28 mouse cellular contexts compared by ENCODE assay signal in genomic region chr1:182310316-182310715, GRCm38 (mm10).
"Had no signal": no experiment of that assay in that cellular context is flagged by ENCODE, and none has a peak within 500 bp of the region (broad histone marks: within the 10 kb centered on the region; RNA-seq: fewer than 3 reads in every experiment).

No protein-coding gene starts in this region.

- H3K27ac ChIP-seq: embryonic facial prominence, embryonic 10.5 days; embryonic facial prominence, embryonic 12.5 days; embryonic facial prominence, embryonic 13.5 days; embryonic facial prominence, embryonic 15.5 days; forebrain, embryonic 10.5 days; forebrain, embryonic 12.5 days; forebrain, embryonic 13.5 days; forebrain, embryonic 15.5 days; gastrocnemius, adult 2 months; heart, adult 2 months had no signal

- DNase-seq: cerebellum, adult 2 months; cerebellum, adult 8-10 months; cerebellum, adult 9-10 months; cerebellum, adult 9-11 months; cerebellum, postnatal 10 days; cerebellum, postnatal 14 days; cerebellum, postnatal 25 days; cerebellum, postnatal 36 days; embryo, embryonic 11 days; forebrain, postnatal 0 days; gastrocnemius, adult 2 months; gastrocnemius, postnatal 10 days; gastrocnemius, postnatal 14 days; gastrocnemius, postnatal 25 days; gastrocnemius, postnatal 36 days; heart, adult 18-20 months; heart, adult 2 months had no signal

- H3K4me2 ChIP-seq: embryonic facial prominence, embryonic 12.5 days; embryonic facial prominence, embryonic 13.5 days; embryonic facial prominence, embryonic 15.5 days; forebrain, embryonic 12.5 days; forebrain, embryonic 13.5 days; forebrain, embryonic 15.5 days had no signal

- ATAC-seq: forebrain, embryonic 13.5 days; forebrain, embryonic 14.5 days; forebrain, embryonic 15.5 days; forebrain, embryonic 16.5 days; forebrain, postnatal 0 days had no signal

- H3K4me3 ChIP-seq: embryonic facial prominence, embryonic 10.5 days; embryonic facial prominence, embryonic 12.5 days; embryonic facial prominence, embryonic 13.5 days; embryonic facial prominence, embryonic 15.5 days; erythroblast, embryonic 14.5 days; forebrain, embryonic 10.5 days; forebrain, embryonic 12.5 days; forebrain, embryonic 13.5 days; forebrain, embryonic 15.5 days; gastrocnemius, adult 2 months; heart, adult 2 months had no signal

- H3K9ac ChIP-seq: embryonic facial prominence, embryonic 12.5 days; embryonic facial prominence, embryonic 13.5 days; embryonic facial prominence, embryonic 15.5 days; forebrain, embryonic 12.5 days; forebrain, embryonic 13.5 days; forebrain, embryonic 15.5 days; forebrain, postnatal 0 days had no signal

- H3K9me3 ChIP-seq: embryonic facial prominence, embryonic 15.5 days; forebrain, embryonic 13.5 days; forebrain, embryonic 15.5 days had no signal

- H3K4me1 ChIP-seq: embryonic facial prominence, embryonic 10.5 days; embryonic facial prominence, embryonic 12.5 days; embryonic facial prominence, embryonic 13.5 days; embryonic facial prominence, embryonic 15.5 days; forebrain, embryonic 10.5 days; forebrain, embryonic 12.5 days; forebrain, embryonic 13.5 days; forebrain, embryonic 15.5 days had no signal

- H3K27me3 ChIP-seq: embryonic facial prominence, embryonic 12.5 days; embryonic facial prominence, embryonic 13.5 days; embryonic facial prominence, embryonic 15.5 days; forebrain, embryonic 12.5 days; forebrain, embryonic 13.5 days; forebrain, embryonic 15.5 days had no signal
